Mouse (Mus musculus) bone marrow, adult 2 months (tissue): ENCODE measurements at regions not wholly inside any gene's neighbourhood (a gene's known extent, or its start where the extent isn't known, plus 50 kb on each side); places are given as distances from the start of the nearest gene placed in this dataset.

Experiments used
- H3K27ac ChIP-seq: fragments of 200-500 bp; 2 replicates; pipeline ENCODE4 v1.5.1; 2012; ENCODE audit warnings: low read depth, mild to moderate bottlenecking, control low read depth, inconsistent platforms, low read length; ENCODE audit not compliant: control insufficient read depth, poor library complexity, insufficient read depth
- H3K4me1 ChIP-seq: fragments of 200-500 bp; 2 replicates; pipeline ENCODE4 v1.6.1; 2011; ENCODE audit warnings: low read length; ENCODE audit not compliant: control insufficient read depth, insufficient read depth
- H3K4me3 ChIP-seq: fragments of 200-500 bp; replicated peaks from 2 replicates; pipeline ENCODE3; 2011; ENCODE audit warnings: mild to moderate bottlenecking, low read depth, low read length, control low read depth; ENCODE audit not compliant: control insufficient read depth
- CTCF ChIP-seq: fragments of 200-500 bp; IDR thresholded peaks from 2 replicates; pipeline ENCODE4 v1.5.1; 2011; ENCODE audit warnings: low read length, control low read depth; ENCODE audit not compliant: control insufficient read depth, insufficient read depth
- POLR2A ChIP-seq: fragments of 200-500 bp; IDR thresholded peaks from 2 replicates; pipeline ENCODE4 v1.6.1; 2011; ENCODE audit warnings: low read depth, mild to moderate bottlenecking, control low read depth, low read length, borderline replicate concordance; ENCODE audit not compliant: control insufficient read depth
- WGBS: fragments of 180-500 bp; shearing (Covaris S2); methylation state at CpG from one replicate; pipeline ENCODE4 v1.1.7; 2018; 5-methylcytosine and 5-hydroxymethylcytosine counted together

GRCm38 (mm10) chr12:77696662-77697061 is 458.7 kb downstream of the Fut8 start:
- Histone ChIP-seq H3K4me1 (no peaks in the 10 kb centered on the region; the same call in 1 of the 2 replicates), H3K4me3 (no peak overlapping the region), H3K27ac (no peak overlapping the region)
- 86% methylated on average over 4 of the region's 4 CpGs for WGBS
- TF ChIP-seq POLR2A (no peak), CTCF (no peak)

DNA sequence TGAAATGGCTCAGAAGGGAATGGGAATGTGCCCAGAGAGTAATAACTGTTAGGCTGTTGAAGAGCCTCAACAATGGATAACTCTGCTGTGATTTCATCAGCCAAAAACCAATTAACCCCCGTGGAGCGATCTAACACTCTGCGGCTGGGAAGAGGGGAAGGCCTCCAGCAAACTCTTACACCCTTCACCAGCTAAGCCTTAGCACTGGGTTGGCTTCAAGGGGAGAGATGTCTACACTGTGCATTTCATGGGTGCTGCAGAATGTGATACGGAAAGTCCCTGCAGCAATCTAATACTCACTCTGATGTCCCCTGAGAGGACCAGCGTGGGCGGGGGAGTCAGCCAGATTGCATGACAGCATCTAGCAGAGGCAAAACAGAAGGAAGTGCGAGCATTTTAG is 460.2 kb downstream of the Fut8 start:
- TF ChIP-seq POLR2A, result no peak
- TF ChIP-seq CTCF, result no peak
- Histone ChIP-seq H3K4me1 (no peaks in the 10 kb centered on the region; the same call in 1 of the 2 replicates), H3K4me3 (no peak overlapping the region), H3K27ac (no peak overlapping the region)
- WGBS, result 86% methylated on average over 7 of the region's 7 CpGs

DNA sequence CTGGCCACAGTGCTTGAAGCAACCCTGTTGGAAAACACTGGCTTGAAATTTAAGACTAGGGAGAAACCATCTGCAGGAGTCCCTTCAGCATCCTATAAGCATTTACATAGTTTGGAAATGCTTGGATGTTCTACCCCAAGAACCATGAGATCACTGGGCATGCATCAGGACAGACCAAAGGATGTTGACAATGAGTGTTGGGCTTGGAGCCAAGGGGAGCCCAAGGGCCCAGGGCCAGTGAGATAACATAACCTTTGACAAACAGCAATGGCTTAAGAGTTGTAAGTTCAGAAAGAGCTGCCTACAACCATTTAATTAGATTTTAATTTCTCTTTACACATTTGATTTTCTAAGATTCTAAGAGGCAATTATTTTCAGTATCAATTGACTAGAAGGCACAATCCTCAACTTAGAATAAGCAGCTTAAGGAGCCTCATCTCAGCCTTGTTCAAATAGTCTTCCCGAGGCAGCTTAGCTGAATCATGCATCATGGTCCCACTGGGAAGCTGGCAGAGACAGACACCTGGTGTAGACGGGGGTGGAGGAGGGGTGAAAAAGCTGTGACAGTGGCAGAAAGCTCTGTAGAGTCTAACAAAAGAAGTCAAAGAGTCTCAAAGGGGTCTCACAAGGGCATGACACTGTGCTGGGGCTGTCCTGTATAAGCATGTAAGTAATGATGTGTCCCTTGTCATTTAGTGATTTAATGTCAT is 462.1 kb downstream of the Fut8 start:
- H3K4me1 ChIP-seq, result no peaks in the 10 kb centered on the region; the same call in 1 of the 2 replicates
- WGBS, result 60% methylated on average over 2 of the region's 2 CpGs
- no peak overlapping the region for H3K27ac ChIP-seq
- H3K4me3 ChIP-seq, result no peak overlapping the region
- TF ChIP-seq POLR2A (no peak), CTCF (no peak)

- TF ChIP-seq CTCF (no peak), POLR2A (no peak)
- H3K4me1 ChIP-seq, result no peaks in the 10 kb centered on the region
- H3K27ac ChIP-seq, result no peak overlapping the region
- 58% methylated on average over 7 of the region's 7 CpGs for WGBS
- H3K4me3 ChIP-seq, result no peak overlapping the region
These were observed 477.6 kb downstream of the Fut8 start for GRCm38 (mm10) chr12:77715506-77715905.

GRCm38 (mm10) chr12:77715979-77716378 is 478.1 kb downstream of the Fut8 start:
- 64% methylated on average over 2 of the region's 2 CpGs for WGBS
- no peak overlapping the region for H3K27ac ChIP-seq
- TF ChIP-seq POLR2A (no peak), CTCF (no peak)
- H3K4me3 ChIP-seq, result no peak overlapping the region
- no peaks in the 10 kb centered on the region for H3K4me1 ChIP-seq

DNA sequence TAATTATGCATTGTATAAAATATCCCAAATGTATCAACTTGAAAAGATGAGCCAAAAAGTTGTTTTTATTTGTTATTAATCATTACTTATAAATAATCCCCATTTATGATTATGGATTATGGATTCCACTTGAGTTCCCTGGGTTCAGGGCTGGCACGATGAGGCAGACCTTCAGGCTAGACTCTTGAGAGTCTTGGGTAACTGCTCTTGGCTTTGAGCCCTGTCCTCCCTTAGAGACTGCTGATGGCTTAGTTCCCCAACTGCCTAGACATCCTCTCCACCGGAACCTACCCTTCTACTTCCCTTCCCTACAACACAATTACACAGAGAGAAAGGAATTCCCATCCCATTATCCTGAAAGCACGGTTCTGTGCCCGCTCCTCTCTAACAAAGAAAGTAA is 466.3 kb upstream of the Gm6657 start:
- Histone ChIP-seq H3K4me1 (no peaks in the 10 kb centered on the region; the same call in 1 of the 2 replicates), H3K4me3 (no peak overlapping the region), H3K27ac (no peak overlapping the region)
- no peak for TF ChIP-seq CTCF
- no peak for TF ChIP-seq POLR2A
- WGBS, result 45% methylated on average over 4 of the region's 4 CpGs

- TF ChIP-seq POLR2A, result no peak
- no peak for TF ChIP-seq CTCF
- Histone ChIP-seq H3K4me3 (no peak overlapping the region), H3K4me1 (no peaks in the 10 kb centered on the region), H3K27ac (no peak overlapping the region)
- 65% methylated on average over 6 of the region's 6 CpGs for WGBS
These were observed 454.8 kb upstream of the Gm6657 start for GRCm38 (mm10) chr12:77739047-77739760.

DNA sequence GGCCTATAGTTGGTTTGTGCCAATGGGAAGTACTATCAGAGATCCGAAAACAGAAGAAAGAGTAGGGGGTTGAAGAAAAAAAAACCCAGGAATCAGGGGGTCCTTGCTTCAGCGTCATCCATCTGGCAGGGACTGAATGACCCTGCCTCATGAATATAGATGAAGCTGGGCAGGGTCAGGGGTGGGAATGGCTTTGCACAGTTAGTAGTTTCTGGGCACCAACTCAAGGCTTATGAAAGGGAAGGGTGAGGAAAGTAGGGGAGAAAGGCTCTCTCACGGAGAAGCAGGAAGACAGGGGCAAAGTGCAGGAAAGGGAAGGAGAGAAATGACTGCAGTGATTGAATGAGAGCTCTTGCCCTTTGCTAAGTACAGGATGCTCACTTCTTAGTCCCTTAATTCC is 451.3 kb upstream of the Gm6657 start:
- no peak overlapping the region for H3K27ac ChIP-seq
- no peak for TF ChIP-seq POLR2A
- TF ChIP-seq CTCF, result no peak
- H3K4me1 ChIP-seq, result no peaks in the 10 kb centered on the region
- 60% methylated on average over 3 of the region's 3 CpGs for WGBS
- H3K4me3 ChIP-seq, result no peak overlapping the region
